Mouse (Mus musculus): ENCODE measurements around the gene Lrrc32.

Gene Lrrc32

DNA sequence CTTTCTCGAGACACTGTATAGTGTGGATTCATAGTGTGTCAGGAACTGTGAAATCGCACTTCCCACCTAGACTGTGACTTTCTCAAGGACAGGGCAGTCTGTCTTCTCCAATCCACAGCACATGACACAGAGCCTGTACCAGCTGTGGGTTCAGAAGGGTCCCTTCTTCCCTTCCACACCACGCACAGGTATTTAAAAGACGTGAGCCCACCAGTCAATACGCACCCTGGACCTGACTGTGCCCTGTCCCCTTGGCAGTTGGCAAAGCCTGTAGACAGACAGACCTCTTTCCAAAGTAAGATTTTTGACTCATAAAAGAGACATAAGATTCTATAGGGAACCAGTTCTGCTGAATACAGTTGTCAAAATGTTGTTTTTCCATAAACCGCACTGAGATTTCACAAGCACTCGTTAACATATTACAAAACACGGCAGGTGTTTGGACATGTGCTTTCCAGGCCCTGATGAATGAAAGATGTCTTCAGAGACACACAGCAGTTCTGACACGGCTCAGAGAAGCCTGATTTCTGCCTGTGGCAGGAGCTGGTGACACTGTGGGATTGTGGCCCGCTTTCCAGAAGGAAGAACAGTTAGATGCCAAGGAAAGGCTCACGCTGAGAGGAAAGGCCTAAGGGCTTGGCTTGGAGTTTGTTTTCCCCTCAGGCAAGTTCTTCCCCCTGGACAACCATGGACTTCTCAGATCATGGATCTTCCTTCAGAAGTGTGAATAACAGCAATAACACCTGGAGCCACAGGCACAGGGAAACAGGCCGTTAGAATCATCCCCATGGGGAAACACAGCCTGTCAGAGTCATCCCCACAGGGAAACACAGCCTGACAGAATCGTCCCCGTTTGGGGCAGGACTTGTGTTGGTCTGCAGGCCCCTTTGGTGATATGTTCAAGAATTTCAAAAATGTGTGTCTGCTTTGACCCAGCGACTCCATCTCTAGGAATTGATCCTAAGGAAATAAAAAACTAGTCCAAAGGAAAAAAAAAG, 22.2 kb downstream of the Lrrc32 start:
- no peak for DNase-seq (ENCODE audit: low spot score)

DNA sequence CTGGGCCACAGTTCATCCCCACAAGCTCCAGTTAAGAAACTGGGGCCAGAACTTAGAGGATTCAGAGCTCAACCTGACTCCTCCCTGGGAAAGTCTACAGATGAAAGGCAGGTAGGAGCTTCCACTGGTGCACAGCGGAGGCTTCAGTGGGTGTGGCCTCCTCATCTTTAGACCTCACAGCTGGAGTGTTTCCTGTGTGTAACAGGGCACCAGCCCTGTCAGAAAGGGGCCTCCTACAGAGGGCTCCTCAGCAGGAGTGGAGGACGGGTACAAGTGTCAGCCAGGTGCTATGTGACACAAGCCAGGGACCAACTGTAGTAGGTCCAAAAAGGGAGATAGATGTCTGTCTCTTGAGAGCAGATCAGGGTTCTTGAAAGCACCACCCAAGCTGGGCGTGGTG, 24.2 kb downstream of the Lrrc32 start:
- no peak for DNase-seq (ENCODE audit: low spot score)

DNA sequence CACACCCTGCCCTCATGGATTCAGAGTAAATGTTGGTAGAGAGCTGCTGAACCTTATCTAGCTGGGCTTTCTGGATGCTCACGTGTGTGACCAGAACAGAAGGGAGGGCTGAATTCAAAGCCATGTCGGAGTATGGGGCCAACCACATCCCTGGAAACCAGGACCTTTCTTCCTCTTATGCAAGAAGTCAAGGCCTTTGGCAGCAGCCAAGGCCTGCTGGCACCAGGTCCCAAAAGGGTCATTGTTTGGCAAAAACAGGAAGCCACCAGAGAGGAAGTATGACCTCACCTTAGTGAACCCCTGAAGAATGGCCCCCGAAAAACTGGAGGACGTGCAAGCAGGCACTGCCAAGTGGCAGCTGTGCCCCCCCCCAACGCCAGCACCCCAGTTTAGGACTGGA, 33.5 kb downstream of the Lrrc32 start:
- DNase-seq (ENCODE audit: low spot score): no peak

DNA sequence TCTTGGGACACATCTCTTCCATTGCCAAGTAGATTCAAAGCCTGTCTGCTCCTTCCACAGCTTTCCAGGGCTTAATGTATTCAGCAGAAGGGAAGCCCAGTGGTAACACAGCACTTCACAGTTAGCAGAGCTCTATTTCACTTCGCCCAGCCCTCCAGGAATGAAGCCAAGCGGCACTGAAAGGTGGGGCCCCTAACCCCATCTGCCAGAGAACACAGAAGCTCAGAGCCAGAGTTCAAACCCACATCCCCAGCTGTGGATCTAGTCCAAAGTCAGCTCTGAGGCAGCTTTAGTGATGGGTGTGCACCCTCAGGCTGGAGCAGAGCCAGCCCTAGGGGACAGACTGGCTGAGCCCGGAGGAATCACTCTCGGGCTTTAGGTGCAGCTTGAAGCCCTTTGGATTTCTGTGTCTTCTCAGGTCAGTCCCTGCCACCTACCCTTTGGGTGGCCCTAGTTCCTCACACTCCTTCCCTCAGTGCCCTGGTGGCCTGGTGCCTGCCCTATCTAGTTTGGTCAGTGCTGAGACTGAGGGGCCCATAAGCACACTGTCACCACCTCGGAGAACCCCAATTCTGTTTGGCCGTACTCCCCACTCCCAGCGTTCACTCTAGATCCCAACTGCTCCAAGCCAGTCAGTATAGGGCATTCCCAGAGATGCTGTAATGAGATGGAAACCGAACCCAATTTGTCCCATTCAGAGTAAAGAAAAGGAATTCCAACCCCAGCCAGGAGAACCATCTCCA, 34.2 kb downstream of the Lrrc32 start:
- no peak for DNase-seq (ENCODE audit: low spot score)

DNA sequence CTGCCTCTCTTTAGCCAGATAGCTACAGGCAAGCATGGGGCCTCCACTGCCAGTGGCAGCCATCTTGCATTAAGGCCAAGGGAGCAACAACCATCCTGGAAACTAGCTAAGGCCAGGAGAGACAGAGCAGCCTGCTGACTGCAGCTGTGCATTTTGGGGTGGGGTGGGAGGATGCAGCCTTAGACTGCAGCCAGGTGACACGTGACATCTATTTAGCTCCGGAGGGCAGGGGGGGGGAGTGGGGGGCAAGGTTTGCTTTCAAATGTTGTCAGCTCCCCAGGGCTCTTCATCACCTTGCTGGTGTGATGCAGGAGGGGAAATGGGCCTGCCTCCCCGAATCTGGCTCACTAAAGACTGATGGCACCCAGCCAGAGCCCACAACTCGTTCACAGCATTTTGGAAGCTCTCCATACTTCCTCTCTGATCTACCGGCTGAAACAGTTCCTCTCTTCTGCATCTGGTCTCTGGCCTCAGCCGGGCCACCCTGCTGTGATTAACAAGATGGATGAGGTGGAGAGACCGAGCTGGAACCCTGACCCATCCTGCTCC, 34.8 kb downstream of the Lrrc32 start:
- no peak for DNase-seq (ENCODE audit: low spot score)

DNA sequence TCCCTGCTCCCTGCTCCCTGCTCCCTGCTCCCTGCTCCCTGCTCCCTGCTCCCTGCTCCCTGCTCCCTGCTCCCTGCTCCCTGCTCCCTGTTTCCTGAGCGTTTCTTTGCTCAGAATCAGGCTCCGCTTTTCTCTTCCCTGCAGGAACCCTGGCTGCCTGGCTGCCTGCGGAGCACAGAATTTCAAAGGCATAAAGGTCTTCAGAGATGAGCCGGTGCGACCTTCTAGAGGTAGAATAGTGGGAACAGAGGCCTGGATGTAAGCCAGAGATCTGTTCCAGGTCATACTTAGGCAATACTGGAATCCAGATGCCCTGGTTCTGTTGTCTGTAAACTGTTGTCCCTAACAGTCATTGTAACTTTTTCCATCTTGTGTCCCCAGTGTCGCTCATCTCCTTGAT, 35.3 kb downstream of the Lrrc32 start:
- DNase-seq (ENCODE audit: low spot score): no peak

DNA sequence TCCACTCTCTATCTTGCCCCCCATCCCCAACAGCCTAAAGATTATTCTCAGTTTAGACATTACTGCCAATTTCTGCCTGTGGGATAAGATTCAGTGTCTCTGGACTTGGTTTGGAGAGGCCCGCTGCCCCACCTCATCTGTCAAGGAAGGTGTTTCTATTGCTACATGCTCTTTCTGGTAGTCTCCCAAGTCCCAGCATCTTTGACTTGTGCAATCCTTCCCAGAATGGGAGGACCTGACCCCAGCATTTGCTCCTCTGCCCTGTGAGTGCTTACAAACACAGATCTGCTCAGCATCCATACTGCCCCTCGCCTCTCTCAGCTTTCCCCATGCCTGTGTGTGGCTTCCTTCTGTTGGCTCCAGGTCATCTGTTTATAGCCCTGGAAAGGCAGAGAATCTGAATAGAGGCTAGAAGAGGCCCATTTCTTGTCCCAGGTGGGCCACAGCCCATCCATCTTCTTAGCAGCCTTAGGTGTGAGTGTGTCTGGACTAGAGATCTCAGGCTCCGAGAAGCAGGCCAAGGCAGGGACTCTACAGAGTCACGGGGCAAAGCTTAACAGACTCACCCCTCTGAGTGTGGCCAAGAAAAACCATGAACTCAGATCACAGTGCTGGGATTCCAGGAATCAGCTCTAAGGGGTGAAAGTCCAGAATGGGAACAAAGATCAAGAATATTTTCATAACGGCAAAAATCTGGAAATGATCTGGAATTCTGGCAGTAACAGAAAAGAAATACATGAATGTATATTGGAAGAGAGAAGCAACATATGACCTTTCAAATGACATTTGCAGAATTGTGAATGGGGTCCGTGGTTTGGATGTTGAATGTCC, 36.0 kb downstream of the Lrrc32 start:
- no peak for DNase-seq (ENCODE audit: low spot score)

DNA sequence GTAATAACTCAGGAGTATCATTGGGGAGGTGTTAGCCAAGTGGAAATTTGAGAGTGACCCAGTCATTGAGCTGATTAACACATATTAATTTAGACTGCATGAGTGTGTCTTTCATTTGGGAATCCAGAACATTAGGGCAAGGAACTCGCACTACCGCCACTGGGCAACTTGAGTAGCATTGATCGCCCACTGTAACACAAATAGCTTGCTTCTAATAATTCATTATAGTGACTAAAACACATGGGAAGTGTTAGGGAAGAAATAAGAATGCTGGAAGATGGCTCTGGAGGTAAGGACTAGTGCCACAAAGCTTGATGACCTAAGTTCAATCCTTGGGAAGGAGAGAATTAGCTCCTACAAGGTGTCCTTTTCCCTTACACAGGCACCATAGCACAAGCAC, 38.0 kb downstream of the Lrrc32 start:
- DNase-seq (ENCODE audit: low spot score): no peak

DNA sequence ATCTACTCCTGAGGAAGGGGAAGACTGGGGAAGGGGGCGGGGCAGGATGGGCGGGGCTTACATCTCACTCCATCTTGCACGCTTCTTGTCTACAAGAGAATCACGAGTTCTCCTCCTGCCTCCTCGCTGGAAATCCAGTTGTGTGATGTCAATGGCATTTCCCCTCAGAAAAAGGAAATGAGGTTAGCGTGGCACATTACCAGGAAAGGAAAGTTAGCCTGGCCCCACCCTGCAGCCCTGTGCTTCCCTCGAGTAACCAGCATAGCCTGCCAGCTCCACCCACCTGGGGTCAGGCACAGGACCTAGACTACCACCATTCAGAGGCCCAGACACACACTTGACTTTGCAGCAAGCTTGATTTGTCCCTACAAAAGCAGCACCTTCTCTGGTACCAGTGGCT, 42.5 kb downstream of the Lrrc32 start:
- DNase-seq (ENCODE audit: low spot score): no peak

DNA sequence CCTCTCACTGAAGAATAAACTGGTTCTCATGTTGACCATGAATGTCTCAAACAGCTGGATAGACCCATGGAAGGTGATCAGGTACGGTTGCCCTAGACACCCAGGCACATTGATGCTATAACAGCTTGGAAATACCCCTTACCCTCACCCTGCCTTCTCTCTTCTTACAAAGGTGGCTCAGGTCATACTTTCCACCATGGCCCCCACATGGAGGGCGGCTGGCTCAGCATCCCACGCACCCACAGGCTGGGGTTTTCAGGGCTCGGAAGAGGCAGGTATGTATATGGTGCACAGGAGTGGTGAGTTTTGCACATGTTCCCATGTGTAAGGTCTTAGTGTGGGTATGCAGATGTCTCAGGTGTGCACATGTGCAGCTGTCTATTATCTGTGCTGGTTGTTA, 43.9 kb downstream of the Lrrc32 start:
- DNase-seq (ENCODE audit: low spot score): no peak

DNA sequence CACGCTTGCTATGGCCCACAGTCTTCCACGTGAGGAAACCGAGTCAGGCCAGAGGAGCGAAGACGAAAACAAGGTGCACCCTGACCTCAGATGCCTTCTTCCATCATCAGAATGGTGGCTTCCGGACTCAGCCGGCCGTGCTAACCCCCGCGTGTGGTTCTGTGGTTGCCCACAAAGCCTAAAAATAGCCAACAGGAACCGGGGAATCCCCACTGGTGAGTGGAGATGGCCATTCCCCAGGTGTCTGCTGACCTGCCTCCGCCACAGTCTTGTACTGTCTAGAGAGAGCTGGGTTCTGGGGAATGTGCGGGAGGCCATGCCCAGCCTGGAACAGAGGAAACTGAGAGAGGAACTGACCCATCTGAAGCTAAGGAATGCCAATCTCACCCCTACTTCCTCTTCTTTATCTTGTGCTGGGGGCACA, 45.4 kb downstream of the Lrrc32 start:
- DNase-seq (ENCODE audit: low spot score): no peak

DNA sequence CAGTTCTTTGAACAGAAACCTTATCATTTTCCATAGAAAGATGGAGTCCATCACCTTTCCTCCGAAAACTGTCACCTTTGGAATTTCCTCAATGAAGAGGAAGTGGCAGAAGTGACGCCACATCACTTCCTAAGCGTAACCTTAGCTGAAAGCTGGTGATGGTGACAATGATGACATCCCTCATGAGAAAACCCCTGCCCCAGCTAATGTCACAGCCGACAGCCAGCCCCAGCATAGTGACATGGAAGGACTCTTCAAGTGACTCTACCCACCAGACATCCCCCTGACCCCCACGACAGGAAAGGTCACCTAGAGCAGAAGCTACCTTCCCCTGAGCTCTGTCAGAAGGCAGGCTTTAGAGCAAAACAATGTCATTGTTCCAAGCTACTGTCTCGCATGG, 46.1 kb downstream of the Lrrc32 start:
- no peak for DNase-seq (ENCODE audit: low spot score)

DNA sequence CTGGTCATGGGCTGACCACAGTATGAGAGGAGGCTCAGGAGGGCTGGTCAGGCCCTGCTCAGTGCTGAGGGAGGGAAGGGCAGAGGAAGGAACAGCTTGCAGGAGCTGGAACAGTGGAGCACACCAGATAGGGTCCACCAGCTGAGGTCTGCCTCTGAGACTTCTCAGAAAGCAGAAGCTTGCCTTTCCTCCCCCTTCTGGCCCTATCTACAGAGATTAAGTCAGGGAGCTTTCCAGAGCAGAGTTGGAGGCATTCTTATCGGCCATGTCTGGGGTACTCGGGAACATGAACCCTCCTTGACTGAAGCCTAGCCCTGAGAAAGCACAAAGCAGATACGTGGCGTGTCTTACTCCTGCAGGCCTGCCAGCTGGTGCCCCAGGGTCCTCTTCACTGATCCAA, 46.8 kb downstream of the Lrrc32 start:
- no peak for DNase-seq (ENCODE audit: low spot score)

DNA sequence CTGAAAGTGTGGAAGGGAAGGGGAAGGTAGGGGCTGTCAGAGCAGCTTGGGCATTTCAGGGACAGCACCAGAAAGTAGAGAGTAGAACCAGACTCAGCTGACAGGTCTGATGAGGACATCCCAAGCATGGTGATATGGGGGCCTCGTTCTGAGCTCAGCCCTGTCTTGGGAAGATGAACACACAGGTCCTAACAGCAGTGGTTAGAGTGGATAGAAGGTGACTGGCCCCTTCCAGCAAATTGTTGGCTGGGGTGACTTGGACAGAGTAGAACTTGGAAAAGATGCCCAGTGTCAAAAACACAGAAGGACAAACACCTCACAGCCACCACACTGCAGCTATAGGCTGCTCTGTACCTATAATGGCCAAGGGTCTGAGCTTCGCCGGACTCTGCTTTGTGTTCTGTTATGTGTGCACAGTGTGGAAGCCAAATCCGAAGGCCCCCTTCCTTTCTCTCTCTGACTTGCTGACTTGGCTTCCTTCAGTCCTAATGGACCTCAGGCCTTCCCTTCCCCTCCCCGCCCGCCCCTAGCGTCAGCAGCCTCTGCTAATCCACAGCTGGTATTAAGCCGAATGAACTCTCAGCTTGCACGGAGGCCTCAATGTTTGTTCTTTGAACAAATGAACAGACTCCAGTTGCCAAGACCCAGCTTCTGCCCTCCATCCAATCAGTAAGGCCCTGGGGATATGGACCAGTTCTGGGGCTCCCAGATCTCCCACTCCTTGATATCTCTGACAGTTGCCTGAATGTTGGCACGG, 48.3 kb downstream of the Lrrc32 start:
- no peak for DNase-seq (ENCODE audit: low spot score)

DNA sequence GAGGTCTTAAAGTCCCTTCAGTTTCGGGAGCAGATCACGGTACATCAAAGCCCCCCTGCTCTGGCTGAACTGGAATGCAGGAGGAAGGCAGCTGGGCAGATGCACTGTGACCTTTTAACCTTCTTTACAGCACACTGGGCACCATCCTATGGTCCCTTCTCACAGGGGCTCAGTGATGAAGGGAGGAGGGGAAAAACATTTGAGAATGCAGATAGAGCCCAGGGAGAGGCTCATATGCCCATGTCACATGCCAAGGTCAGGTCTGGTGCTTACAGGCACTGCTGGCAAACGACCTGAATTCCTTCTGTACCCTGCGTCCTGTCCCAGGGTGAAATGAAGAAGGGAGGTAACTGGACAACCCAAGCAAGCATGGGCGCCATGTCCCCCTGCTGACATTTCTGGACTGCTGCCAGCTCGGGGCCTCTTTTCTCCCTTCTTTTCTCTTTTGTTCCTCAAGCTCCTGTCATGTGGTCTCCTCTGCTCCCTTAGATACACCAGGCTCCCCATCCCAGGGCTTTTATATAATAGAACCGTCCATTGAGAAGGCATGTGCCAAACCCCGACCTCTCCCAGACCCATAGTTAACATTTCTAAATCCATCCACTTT, 49.0 kb downstream of the Lrrc32 start:
- no peak for DNase-seq (ENCODE audit: low spot score)

DNA sequence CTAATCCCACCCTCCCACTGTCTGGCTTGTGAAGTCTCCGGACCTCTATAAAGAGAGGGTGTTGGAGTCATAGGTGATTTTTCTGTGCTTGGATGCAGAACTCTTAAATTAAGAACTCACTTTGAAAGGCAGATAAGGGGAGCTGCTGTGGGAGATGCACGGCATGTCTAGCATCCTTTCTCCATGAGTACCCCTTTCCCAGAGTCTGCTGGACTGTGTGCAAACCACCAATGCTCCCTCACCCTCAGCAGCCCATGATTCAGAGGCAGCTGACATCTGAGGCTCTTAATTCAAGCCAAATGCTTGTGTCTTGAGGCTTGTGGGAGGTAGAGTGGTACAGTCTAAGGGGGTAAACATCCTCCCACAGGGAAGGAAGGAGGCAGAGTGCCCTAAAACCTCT, 51.8 kb downstream of the Lrrc32 start:
- no peak for DNase-seq (ENCODE audit: low spot score)

DNA sequence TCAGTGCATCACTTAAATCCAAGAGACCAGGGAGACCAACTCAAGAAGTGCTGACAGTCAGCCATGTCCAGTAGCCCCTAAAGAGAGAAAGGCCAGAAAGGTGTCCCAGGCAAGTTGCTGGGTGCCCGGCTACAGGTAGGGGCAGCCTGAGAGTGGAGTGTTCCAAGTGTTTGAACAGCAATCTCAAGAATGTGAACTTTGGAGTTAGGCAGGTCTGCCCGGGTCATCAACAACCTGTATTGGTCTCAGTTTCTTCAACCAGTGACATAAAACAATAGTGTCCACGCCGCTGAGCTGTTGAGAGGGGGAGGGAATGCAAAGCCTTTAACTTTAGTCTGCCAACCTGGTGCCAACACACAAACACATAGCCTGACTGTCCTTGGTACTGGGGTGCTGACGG, 52.5 kb downstream of the Lrrc32 start:
- DNase-seq (ENCODE audit: low spot score): no peak

DNA sequence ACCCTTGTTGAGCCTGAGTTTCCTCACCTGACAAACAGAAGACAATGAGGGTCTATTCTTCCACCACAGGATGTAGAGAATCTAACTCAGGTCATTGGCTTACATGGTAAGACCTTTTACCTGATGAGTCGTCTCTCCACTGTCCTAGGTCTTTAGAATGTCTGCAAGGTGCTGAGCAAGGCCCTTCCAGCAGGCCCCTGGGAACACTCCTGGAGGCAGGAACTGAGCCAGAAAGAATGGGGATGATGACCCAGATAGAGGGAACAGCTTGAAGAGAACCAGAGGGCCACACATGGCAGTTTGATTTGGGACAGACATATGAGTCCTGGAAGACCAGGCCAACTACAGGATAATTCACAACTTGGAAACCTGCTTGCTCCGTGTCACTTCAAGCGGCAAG, 53.2 kb downstream of the Lrrc32 start:
- no peak for DNase-seq (ENCODE audit: low spot score)

DNA sequence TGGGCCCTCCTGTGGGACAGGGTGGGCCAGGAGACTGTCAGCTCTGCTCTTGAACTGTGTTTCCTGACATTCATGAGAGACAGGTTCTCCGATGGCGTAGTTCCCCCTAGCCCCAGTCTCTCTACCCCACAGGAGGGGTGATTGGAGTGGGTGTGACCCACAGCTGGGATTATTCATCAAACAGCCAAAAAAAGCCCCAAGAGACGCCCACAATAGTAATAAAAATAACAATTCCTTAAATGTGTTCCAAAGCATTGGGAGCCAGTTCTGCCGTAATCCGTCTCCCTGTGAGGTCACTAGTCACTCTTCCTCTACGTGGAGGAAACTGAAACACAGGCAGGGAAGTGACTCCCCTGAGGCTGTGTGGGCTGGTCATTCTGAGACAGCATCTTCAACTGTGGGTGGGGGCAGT, 53.7 kb downstream of the Lrrc32 start:
- no peak for DNase-seq (ENCODE audit: low spot score)

DNA sequence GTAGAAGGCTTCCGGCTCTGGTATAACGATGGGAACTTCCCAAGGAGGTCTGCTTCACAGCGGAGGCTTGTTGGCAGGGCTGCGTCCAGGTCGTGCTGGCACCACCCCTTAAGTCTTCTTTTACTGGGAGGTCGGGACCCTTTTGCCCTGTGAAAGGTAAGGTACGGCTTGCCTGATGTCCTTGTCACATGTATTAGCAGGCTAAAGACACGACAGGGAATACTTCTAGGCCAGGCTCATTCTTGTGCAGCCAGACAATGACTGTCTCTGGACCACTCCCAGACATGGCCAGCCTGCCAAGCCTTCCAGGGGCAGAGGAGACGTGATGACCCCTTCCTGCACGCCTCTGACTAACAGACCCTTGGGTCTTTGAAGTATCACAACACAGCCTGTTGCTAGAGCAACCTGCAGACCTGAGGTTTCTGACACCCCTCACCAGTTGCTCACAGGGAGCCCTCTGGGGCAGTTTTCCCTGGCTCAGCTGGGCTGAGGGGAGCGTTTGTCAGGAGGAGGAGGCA, 54.8 kb downstream of the Lrrc32 start:
- DNase-seq (ENCODE audit: low spot score): no peak

DNA sequence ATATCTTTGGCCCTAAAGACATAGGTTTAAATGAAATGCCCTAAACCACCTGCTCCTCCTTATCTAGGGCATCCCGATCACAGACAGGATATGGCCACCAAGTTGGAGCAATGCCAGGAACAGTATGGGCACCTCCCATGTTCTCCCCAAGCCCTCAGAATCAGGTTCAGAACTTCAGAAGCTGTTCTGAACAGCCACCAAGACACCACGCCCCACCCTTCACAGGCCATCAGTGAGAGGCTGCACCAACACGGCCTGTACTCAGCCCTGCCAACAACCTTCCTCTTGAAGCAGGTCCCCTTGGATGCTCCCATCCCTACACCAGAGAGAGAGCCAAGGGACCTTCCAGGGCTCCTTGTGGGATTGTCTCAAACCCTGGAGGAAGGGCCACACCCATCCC, 55.5 kb downstream of the Lrrc32 start:
- no peak for DNase-seq (ENCODE audit: low spot score)
